Mouse (Mus musculus) brain, adult 2 months (tissue): ENCODE measurements at regions not wholly inside any gene's neighbourhood (a gene's known extent, or its start where the extent isn't known, plus 50 kb on each side); places are given as distances from the start of the nearest gene placed in this dataset.

Experiments used
- DNase-seq: peaks from one replicate; pipeline ENCODE4 v3.0.0; 2011; ENCODE audit warnings: low read depth, low spot score

DNA sequence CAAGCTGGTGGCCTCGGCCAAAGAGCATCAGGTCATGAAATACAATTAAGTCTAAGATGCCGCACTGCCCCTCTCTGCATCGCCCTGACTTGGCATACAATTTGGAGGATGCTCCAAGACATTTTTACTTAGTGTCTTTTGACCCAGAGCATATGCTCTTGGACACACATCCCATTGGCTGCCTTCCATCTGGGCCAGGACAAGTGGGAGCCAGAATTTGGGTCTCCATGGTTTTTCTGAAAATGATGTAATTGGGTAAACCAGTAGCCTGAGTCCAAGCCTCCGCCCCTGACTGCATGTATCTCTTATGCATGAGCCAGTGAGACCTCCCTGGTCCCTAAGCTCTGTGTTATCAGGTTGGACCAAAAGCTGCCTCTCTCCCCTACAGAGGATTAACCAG lies 117.1 kb upstream of the Rpl38 start:
- peak; percentile 76 for DNase-seq

DNA sequence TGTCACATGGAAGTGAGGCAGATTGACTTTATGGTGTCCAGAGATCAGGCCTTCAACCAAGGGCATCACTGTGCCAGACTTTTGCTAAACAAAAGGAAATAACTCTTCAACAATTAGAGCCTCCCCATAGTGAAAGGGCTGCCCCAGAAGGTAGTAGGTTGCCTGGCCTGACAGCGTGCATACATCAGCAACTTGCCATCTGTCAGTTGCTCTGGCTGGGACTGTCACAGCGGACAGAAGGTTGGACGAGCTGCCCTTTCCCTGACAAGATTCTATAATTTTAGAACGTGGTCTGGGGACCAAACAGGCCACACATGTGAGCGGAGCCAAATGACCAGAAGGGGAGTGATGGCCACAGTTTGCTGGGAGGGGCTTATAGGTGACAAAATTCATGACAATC lies 119.7 kb upstream of the Rpl38 start:
- DNase-seq, result peak; percentile 96

DNA sequence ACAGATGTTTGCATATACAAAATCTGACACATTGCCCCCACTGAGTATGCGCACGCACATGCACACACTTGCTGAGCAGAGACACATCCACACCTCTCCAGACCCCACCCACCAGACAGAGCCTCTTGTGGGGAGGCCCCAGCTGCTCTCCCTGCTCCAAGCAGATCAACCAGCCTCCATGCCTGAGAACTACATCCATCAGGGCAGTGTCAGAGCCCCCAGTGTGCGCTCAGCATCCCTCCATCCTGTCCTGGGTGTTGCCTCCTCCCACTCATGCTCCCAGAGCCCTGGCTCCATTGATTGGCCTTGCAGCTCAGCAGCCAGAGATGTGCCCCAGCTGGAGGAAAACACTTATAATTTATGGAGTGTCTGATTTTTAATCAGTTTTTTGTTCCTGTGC lies 124.1 kb upstream of the Rpl38 start:
- no peak for DNase-seq

DNA sequence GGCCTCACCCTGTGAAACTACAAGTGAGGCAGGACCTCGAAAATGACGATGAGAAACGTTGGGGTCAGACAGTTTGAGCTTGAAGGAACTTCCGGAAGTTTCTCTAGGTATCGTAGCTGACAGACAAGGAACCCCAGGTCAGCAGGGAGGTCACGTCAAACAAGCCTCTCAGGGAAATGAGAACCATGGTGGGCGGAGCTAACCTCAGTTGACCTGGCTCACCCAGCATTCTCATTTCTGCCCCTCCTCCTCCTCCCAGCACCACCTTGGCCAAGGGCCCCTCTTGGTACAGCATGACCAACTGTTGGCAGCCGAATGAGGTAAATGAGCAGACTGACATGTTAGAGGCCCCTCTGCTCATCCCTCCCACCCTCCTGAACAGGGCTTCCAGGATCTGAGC lies 126.2 kb upstream of the Rpl38 start:
- no peak for DNase-seq

DNA sequence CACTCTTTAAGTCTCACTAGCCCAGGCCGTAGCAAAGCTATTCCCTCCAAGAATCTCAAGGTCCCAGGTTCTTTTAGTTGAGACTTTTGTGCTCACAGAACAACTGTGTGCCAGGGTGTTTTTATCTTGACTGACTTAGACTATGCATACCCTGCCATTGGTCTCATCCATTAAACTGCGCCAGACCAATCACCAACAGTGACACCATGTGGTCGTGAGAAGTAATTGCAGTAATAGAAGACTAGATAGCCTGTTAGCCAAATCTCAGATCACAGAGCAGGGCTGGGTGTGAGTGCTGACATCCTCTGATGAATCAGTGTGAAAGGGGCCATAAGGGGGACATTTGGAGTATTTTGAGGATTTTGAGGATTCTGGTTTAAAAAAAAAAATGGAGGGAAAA lies 127.8 kb upstream of the Rpl38 start:
- DNase-seq, result no peak

DNA sequence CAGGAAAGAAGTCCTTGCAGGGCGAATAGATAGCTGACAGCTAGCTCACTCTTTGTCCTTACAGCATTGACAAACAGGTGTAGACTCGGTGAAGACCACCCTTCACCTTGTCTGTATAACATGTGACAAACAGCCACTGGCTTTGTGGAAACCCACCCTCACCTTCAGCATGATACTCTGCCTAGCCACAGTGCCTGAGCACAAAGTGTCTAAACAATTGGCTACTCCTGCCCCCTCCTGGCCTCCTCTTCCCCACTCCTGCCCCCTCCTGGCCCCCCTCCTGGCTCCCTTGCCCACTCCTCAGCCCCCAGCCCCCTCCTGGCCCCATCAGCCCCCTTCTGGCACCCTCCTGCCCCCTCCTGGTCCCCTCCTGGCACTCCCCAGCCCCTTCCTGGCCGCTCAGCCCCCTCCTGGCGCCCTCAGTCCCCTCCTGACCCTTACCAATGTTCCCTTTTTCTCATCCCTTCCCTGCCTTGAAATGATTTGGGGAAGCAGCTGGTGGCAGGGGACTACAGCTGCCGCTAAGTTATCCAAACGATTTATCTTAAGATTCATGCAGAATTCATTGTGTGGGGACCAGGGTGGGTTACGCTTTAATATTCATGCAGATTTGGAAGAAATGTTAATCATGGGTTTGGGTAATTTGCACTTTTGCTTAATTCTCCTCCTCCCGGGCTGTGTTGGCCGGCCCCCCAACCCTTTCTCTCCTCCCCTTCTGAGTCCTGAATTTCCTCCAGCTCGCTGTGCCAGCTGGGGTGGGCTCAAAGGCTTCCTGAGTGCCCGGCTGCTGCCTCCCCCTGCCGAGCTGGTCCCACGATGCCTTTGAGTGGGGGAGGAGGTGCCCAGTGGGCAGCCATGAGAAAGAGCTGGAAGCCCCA lies 131.5 kb upstream of the Rpl38 start:
- no peak for DNase-seq

DNA sequence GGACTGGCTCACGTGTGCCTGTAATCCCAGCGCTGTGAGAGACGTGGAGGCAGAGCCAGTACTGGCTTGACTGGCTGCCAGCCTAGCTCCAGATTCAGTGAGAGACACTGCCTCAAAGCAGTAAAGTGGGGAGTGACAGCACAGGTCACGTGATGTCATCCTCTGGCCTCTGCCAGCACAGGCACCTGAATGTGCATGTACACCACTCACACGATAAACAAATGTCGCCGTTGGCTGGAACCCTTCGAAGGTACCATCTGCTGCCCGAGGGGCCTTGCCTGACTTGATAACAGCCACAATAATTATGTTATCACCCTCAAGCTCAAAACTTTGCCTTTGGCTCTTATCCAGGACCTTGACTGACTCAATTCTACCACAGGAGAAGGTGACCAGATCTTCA lies 132.4 kb upstream of the Rpl38 start:
- DNase-seq, result no peak

DNA sequence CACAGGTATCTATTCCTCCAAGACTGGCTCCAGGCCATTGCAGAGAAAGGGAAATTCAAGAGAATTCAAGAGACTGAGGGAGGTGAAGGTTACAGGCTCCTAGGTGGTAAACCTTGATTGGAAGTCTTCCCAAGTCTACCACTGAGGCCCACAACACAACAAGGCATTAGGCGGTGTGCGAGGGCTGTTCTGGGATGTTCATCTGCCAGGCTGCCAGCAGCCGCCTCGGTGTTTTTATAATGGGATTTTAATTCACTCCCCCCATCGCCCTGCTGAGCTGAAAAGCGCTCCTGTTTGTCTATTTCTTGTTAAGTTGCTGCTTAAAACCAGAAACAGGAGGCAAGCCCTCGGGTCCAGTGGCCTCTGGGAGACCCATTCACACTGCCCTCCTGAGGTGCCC lies 133.9 kb upstream of the Rpl38 start:
- no peak for DNase-seq

DNA sequence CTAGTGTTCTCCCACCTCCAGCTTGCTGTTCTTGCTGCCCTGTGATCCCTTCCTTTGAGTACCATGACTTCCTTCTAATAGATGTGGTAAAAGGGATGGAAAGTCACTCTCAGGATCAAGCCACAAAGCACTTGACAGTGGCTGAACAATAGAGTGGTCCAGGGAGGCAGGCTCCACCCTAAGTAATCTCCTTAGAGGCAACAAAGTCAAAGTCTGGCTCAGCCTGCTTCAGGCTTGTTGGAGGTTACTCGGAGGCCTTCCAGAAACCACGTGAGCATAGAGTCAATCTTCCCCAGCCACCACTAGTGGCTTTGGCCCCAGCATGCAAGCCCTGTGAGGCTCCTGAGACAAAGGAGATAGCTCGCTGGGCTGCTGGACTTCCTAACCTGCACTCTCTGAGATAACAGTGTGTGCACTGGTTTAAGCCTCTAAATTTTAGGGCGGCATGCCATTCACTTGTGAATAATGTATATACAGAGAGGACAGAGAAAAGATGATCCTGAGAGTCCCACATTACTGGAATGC lies 137.0 kb upstream of the Rpl38 start:
- DNase-seq, result no peak

DNA sequence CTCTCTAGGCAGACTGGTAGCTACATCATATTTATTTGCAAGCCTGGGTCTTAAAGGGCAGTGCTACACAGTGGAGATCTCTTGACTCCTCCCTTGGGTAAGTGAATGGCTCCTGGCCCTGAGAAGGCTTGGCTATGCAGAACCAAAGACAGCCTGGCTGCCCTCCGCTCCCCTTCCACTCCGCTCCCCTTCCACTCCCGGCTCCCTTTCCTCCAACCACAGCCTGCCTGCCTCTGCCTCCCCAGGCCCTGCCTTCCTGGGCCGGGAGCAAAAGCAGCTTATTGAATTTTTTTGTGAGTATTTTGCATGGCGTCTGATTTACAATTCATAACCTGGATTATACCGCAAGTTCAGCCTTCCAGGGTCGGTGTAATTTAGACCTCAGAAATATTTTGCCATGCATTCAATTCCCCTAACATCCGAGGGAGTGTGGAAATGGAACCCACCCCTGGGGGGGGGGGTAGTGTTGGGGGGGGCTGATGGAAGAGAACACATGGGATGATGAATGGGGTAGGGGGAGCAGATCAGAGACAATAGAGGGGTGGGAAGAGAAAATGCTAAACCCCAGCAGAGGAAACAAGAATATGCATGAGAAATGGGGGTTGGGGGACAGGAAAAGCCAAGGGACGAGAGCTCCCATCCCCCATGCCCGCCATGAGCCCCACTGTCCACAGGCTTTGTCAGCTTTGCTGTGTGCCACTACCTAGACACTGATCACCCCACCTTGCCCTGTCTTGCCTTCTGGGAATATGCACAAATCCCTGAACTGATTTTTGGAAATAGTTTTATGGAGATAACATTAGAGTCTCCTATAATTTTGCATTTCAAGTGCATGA lies 139.2 kb upstream of the Rpl38 start:
- no peak for DNase-seq

DNA sequence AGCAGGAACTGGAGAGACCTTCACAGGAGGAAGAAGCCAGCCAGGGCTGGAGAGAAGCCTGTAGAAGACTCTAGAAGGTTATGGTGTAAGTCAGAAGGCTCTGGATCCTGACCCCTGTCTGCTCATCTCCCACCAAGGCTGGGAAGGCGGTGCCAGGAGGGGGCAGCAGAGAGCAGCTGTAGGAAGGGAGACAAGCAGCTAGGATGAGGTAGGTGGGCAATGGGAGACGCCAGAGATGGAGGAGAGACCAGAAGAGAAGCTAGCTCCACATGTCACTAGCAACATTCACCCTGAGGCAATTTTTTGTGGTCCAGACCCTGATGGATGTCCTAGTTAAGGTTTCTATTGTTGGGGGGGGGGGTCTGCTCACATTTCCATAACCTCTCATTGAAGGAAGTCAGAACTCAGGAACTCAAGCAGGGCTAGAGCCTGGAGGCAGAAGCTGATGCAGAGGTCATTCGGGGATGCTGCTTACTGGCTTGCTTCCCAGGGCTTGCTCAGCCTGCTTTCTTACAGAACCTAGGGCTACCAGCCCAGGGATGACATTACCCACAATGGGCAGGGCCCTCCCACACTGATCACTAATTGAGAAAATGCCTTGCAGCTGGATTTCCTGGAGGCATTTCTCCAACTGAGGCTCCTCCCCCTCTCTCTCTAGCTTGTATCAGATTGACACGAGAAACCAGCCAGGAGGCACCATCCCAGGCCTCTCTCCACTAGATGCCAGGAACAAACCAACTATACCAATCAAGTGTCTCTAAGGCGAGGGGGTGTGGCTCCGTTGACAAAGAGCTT lies 144.7 kb upstream of the Rpl38 start:
- peak; percentile 77 for DNase-seq

DNA sequence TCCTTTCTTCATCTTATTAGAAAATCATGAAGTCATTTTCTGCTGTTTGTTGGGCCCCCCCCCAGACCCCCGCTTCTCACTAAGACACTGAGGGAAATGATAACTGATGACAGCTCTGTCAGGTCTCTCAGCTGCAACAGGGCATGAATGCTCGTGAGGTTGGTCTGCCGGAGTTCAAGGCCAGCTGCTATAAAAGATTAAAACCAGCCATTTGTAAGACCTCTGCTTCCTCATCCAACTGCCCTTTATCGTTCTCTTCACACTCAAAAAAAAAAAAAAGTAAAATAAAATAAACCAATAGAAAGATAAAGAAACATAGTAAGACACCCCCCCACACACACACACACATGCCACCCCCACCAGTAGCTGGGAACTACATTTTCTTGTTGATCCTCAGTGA lies 153.0 kb upstream of the Rpl38 start:
- no peak for DNase-seq

DNA sequence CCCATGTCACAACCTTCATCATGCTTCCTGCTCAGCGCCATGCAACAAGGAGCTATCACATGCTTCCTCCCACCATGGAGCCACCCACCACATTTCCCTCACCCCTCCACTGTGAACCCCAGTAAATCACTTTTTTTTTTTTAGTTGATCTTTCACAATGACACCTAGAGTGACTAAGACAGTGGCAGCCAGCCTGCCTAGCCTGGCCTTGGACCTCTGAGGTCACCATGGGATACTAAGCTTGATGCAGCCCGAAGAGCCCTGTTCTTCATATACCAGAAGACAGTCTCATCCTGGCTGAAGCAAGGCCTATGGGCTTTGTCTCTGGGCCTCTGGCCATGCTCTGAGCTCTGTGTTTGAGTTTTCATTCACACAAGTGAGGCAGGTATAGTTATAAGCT lies 154.2 kb upstream of the Rpl38 start:
- no peak for DNase-seq

DNA sequence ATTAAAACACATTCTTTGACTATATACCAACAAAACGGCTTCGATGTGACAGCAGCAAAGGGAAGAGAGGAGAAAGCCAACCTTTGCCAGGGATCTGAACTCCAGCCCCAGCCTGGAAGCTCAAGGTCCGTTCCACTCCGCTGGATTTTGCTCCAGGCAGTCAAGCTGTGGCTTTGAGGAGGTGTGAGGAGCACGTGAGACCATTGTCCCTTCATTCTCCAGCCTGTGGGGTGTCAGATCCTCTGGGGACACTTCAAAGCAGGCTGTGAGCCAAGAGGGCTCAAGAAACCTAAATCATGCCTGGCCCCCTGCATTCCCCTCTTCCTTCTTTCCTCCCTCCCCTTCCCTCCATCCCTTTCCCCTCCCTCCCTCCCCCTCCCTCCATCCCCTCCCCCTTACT lies 154.9 kb upstream of the Rpl38 start:
- DNase-seq, result no peak

DNA sequence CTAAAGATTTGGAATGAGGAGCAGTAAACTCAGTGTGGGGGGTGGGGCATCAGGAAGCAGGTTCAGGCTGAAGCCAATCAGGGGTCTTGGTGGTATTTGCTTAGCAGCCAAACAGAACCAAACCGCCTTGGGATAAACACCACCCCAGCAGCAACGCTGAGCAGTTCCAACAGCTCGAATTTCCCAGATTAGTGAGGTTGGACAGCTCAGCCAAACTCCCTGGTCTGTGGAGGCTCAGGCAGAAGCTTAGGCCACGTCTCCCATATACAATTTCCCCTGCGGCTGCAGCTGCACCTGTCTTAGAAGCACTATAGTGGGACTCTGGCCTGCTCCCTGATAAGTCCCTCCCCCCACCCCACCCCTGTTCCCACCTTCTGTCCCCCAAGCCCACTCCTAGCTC lies 156.3 kb upstream of the Rpl38 start:
- no peak for DNase-seq

DNA sequence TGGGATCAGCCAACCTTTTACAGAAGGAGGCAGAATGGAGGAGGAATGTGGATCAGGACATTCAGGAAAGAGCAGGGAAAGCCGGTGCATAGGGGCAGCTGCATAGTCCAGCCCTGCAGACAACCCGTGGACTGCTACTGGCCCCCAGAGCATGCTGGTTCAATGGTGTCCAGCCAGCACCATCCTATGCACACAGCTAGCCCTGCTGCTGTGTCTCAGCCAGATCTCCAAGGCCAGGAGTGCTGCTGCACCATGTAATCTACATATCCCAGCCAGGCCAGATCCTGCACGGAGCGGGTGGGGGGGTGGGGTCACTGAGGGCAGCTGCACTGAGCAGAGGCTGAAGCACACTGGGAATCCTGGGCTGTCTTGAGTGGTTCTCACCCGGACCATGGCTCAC lies 165.8 kb upstream of the Rpl38 start:
- DNase-seq, result no peak

DNA sequence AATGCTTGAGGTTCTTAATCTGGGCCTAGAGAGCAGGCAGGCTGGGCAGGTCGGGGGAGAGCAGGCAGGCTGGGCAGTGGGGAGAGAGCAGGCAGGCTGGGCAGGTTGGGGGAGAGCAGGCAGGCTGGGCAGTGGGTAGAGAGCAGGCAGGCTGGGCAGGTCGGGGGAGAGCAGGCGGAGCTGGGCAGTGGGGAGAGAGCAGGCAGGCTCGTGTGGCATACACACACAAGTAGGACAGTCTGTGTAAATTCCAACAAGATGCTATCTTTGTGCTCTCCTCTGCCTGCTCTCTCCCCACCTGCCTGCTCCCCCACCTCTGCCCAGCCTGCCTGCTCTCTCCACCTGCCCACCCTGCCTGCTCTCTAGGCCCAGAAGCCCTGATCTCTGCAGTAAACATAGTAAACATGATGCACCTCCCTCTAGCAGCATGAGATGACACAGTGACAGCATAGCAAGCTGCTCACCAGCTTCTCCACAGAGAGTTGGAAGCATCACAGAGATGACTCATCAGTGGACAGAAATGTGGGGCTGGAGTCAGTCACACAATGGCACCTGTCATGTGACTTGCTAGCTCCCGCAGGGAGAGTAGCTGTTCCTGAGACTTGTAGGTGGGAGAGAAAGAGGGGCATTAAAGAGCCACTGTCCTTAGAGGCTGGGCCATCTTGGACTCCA lies 166.3 kb upstream of the Rpl38 start:
- peak; percentile 99 for DNase-seq

DNA sequence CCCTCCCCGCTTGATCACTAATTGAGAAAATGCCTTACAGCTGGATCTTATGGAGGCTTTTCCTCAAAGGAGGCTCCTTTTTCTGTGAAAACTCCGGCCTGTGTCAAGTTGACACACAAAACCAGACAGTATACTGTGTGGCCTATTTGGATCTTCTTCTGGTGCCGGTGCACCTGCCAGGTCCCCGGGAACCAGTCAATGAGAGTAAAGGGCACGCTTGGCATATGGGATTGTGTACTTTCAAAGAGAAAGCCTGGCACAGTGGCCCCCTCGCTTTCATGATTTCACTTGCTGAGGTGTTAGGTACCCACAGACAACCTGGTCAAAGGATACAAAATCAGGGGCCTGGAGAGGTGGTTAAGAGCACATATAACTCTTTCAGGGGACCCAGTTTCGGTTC lies 167.9 kb upstream of the Rpl38 start:
- DNase-seq, result peak; percentile 56

DNA sequence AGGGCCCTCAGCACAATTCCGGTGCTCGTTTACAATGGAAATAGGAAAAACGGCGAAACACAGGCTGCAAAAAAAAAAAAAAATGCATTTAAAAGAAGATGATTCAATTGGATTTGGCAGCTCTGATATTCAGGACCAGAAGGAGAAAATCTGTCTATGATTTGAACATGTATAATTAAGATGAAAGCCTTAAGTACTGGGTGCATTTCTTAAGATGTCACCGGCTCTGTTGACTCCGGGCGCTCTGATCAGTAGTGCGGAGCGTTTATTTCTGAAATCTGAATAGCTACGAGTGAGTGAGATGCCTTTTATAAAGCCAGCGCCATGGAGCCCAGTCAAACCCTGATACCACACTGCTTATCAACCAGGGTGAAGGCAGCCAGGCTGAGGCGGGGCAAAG lies 168.7 kb upstream of the Rpl38 start:
- DNase-seq, result peak; percentile 39

DNA sequence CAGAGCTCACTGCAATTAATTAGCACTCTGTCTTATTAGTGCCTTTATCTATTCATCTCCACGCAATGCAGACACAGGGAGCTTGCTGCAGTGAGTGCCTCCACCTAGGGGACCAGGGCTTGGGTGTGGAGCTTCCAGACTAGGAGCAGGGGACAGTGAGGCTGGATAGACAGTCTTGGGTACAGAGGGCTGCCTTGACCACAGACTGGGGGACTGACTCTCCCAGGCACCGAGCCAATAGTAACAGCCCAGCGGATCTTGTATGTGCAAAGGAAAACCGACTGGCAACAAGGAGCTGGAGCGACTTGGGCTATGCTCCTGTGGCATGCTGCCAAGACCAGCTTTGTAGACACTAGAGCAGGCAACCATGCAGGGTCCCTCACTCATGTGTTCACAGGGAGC lies 172.8 kb upstream of the Rpl38 start:
- DNase-seq, result peak; percentile 39

DNA sequence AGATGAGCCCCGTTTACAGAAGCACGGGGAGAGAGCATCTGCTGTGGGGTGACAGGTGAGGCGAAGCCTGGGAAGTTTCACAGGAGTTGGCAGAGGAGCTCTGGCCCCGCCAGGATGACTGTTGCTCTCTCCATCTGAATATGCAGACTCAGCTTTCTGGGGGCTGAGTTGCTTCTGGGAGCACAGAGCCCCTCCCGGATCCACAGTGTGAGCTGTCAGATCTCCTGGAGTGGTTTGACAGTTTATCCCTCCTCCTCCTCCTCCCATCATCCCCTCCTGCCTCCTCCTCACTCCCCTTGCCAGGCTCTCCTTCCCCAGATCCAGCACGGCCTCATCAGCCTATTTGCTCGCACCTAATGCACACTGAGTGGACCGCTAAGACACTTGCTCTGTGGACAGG lies 181.9 kb upstream of the Rpl38 start:
- DNase-seq, result peak; percentile 94
